Mouse (Mus musculus): ENCODE measurements around the gene Pum1.
"Not testable (repeated sequence)": the region's sequence is repeated elsewhere in the genome, so short reads cannot be mapped to it uniquely, and the experiment has no call there.

- not testable (repeated sequence) for TF ChIP-seq FOSL1 (IDR thresholded peaks at IDR 0.05; ENCODE audit: insufficient read depth, low read length, poor library complexity, severe bottlenecking); CTCF (IDR thresholded peaks at IDR 0.05; ENCODE audit: control insufficient read depth, insufficient read depth, insufficient read length); USF1 (IDR thresholded peaks at IDR 0.05; ENCODE audit: low read depth); MYOD1 (IDR thresholded peaks at IDR 0.05; ENCODE audit: control insufficient read depth, insufficient read length, low read depth)
These were observed 19.9 kb downstream of the Pum1 start for GRCm38 (mm10) chr4:130683051-130683450.

Data from C2C12 (cell line).